Mouse (Mus musculus): ENCODE results near the gene Elovl7.

- TF ChIP-seq CTCF (IDR thresholded peaks at IDR 0.05; ENCODE audit: low read depth, low read length) (no peak), GATA2 (IDR thresholded peaks at IDR 0.05; ENCODE audit: borderline replicate concordance, low read depth, low read length) (no peak), GATA1 (IDR thresholded peaks at IDR 0.05; ENCODE audit: borderline replicate concordance, low read length) (no peak)
Observed at GRCm38 (mm10) chr13:108315702-108316486, 101.7 kb downstream of the Elovl7 start, which contains the start of gene Depdc1b.
